Mouse (Mus musculus) ovary, postnatal 10 days (tissue): ENCODE results near the gene Sh3pxd2b.

ENCODE experiments used
- DNase-seq: peaks from one replicate; pipeline ENCODE4 v3.0.0; 2022; ENCODE audit warnings: low spot score

Gene Sh3pxd2b

GRCm38 (mm10) chr11:32347607-32348432 is at the start of gene Sh3pxd2b:
Sh3pxd2b (plus strand) TSS chr11:32347820.
- DNase-seq = no peak

GRCm38 (mm10) chr11:32297866-32298531 is 49.6 kb upstream of the Sh3pxd2b start:
- DNase-seq = no peak

- no peak for DNase-seq
Observed at GRCm38 (mm10) chr11:32298532-32298918, 49.1 kb upstream of the Sh3pxd2b start.

- peak; percentile 24 for DNase-seq
Observed at GRCm38 (mm10) chr11:32299865-32300264, 47.8 kb upstream of the Sh3pxd2b start, which contains the start of gene Hbq1a. Hbq1a (plus strand) TSS chr11:32300069.

- DNase-seq = no peak
Observed at GRCm38 (mm10) chr11:32300279-32301267, 47.0 kb upstream of the Sh3pxd2b start.

GRCm38 (mm10) chr11:32301506-32301905 is 46.1 kb upstream of the Sh3pxd2b start:
- DNase-seq = no peak

GRCm38 (mm10) chr11:32302824-32303419 is 44.7 kb upstream of the Sh3pxd2b start:
- DNase-seq = no peak

- DNase-seq = no peak
Observed at GRCm38 (mm10) chr11:32303455-32303854, 44.2 kb upstream of the Sh3pxd2b start.

- no peak for DNase-seq
Observed at GRCm38 (mm10) chr11:32307006-32307405, 40.6 kb upstream of the Sh3pxd2b start.

GRCm38 (mm10) chr11:32309446-32309845 is 38.2 kb upstream of the Sh3pxd2b start:
- no peak for DNase-seq

GRCm38 (mm10) chr11:32309928-32310327 is 37.7 kb upstream of the Sh3pxd2b start:
- DNase-seq = no peak

GRCm38 (mm10) chr11:32316009-32316408 is 31.6 kb upstream of the Sh3pxd2b start:
- DNase-seq = no peak

GRCm38 (mm10) chr11:32320507-32321195 is 27.0 kb upstream of the Sh3pxd2b start:
- DNase-seq = no peak

- no peak for DNase-seq
Observed at GRCm38 (mm10) chr11:32321196-32321565, 26.4 kb upstream of the Sh3pxd2b start.

GRCm38 (mm10) chr11:32324609-32325008 is 23.0 kb upstream of the Sh3pxd2b start:
- DNase-seq = peak; percentile 74

- no peak for DNase-seq
Observed at GRCm38 (mm10) chr11:32331075-32331474, 16.5 kb upstream of the Sh3pxd2b start.

- no peak for DNase-seq
Observed at GRCm38 (mm10) chr11:32331861-32332260, 15.8 kb upstream of the Sh3pxd2b start.

GRCm38 (mm10) chr11:32333235-32333634 is 14.4 kb upstream of the Sh3pxd2b start:
- no peak for DNase-seq

- DNase-seq = no peak
Observed at GRCm38 (mm10) chr11:32336435-32336907, 11.1 kb upstream of the Sh3pxd2b start.

GRCm38 (mm10) chr11:32339131-32339531 is 8.5 kb upstream of the Sh3pxd2b start:
- no peak for DNase-seq
